Mouse (Mus musculus) thymus, adult 2 months (tissue): ENCODE measurements at regions not wholly inside any gene's neighbourhood (a gene's known extent, or its start where the extent isn't known, plus 50 kb on each side); places are given as distances from the start of the nearest gene placed in this dataset.

ENCODE experiments used
- CTCF ChIP-seq: fragments of 200-500 bp; IDR thresholded peaks from 2 replicates; pipeline ENCODE4 v1.5.1; 2012; ENCODE audit warnings: mild to moderate bottlenecking, control low read depth, low read length, moderate library complexity, borderline replicate concordance; ENCODE audit not compliant: control insufficient read depth, poor library complexity, insufficient read depth; ENCODE audit errors: extremely low read depth
- POLR2A ChIP-seq: fragments of 200-500 bp; IDR thresholded peaks from 2 replicates; pipeline ENCODE4 v1.6.1; 2012; ENCODE audit warnings: mild to moderate bottlenecking, low read length, control low read depth, moderate library complexity; ENCODE audit not compliant: control insufficient read depth, poor library complexity, insufficient read depth; ENCODE audit errors: extremely low read depth

DNA sequence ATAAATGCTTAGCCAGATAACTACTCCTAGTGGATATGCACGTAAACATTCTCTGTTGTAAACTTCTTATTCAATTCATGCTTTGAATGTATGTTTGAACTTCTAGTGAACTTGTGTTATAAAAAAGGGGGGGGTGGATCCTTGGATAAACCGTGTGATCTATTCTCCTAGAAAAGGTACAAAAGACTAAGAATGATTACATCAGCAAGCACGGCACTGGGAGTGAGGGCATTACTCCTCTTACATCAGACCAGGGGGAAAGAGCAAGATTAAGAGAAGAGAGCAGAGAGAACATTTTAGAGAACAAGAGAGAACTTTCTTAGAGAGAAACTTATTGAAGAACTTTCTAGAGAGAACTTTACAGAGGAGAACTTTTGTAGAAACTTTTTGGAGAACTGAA lies 442.6 kb upstream of the Kcnab2 start:
- TF ChIP-seq POLR2A (no peak), CTCF (no peak)
